Mouse (Mus musculus) myocyte (in vitro differentiated cells): ENCODE results near the gene Ptgds.

ENCODE experiments used
- CEBPB ChIP-seq: IDR thresholded peaks from 2 replicates; pipeline ENCODE4 v1.6.1; 2011; ENCODE audit warnings: mild to moderate bottlenecking, moderate library complexity; ENCODE audit not compliant: poor library complexity, insufficient read depth, severe bottlenecking
- E2F4 ChIP-seq: IDR thresholded peaks from one replicate; pipeline ENCODE4 v1.6.1; 2011; ENCODE audit warnings: mild to moderate bottlenecking, control low read depth, moderate library complexity; ENCODE audit not compliant: insufficient read depth
- POLR2A ChIP-seq: IDR thresholded peaks from one replicate; pipeline ENCODE4 v1.6.1; 2011; ENCODE audit warnings: low read depth, mild to moderate bottlenecking, control low read depth, moderate library complexity; ENCODE audit not compliant: insufficient read length
- POLR2AphosphoS2 ChIP-seq: IDR thresholded peaks from one replicate; pipeline ENCODE4 v1.6.1; 2011; ENCODE audit warnings: low read depth, control low read depth; ENCODE audit not compliant: insufficient read length
- USF1 ChIP-seq: IDR thresholded peaks from one replicate; pipeline ENCODE4 v1.6.1; 2011; ENCODE audit warnings: low read depth, mild to moderate bottlenecking, control low read depth, moderate library complexity

GRCm38 (mm10) chr2:25452951-25453350, 16.9 kb downstream of the Ptgds start:
- TF ChIP-seq POLR2A (no peak), USF1 (no peak), POLR2AphosphoS2 (no peak), CEBPB (no peak), E2F4 (no peak)
